Mouse (Mus musculus) CD4-positive helper T cell, adult 2 months (primary cell): ENCODE data around the gene Hoxd11.
A peak's percentile ranks its signal among the peaks of the same experiment; 100 is the strongest.

Experiments used
- DNase-seq: peaks from one replicate; pipeline ENCODE4 v3.0.0-alpha.2; 2012; ENCODE audit warnings: low read depth, missing footprints, low spot score

Hoxd11 gene

DNA sequence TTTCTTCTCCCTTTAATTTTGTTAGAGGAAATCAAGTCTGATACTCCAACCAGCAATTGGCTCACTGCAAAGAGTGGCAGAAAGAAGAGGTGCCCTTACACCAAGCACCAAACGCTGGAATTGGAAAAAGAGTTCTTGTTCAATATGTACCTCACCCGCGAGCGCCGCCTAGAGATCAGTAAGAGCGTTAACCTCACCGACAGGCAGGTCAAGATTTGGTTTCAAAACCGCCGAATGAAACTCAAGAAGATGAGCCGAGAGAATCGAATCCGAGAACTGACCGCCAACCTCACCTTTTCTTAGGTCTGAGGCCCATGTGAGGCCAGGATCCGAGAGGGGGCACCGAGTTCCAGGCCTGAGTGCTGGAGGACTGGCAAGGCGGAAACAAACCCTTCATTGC is 14.7 kb downstream of the Hoxd11 start:
- DNase-seq = no peak

DNA sequence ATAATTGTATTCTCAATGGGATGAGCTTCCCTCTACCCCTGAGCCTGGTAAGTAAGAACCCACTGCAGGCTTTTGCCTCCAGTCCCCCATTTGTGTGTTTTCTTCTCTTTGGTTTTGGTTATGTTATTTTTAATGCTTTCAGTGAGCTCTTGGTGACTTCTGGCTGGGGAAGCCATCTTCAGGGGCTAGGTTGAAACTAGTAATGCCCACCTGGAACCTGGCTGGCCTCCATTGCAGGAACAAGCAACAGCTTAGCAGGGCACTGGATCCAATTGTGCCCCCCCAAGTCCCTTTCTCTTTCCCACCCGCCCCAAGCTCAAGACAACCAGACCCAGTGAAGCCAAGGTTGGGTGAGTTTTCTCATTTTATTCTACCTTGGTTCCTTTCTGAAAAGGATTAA is 16.0 kb downstream of the Hoxd11 start:
- no peak for DNase-seq

DNA sequence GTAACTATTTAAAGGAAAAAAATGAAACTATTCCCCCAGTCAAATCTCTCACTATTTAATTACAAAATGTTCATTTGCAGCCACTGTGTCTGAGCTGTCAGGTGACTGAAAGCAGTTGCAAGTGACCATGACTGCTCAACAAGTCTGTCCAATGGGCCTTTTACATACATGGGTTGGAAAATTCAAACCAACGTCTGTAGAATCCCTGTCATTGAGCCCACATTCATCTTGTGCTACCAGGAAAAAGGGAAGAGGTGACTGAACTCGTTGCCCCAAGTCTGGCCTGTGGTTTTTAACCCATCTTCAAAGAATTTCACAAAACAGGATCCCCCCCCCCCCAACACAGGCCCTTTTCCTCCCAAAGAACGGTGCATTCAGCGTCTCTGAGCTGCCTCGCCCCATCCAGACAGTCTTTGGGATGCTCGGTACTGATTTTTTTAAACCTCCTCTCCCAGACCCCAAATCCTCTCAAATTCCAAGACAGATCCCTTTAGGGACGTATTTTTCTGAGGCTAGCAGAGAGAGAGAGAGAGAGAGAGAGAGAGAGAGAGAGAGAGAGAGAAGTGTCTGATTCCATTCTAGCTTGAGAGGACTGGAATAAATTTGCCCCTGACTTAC is 16.6 kb downstream of the Hoxd11 start:
- DNase-seq = no peak

DNA sequence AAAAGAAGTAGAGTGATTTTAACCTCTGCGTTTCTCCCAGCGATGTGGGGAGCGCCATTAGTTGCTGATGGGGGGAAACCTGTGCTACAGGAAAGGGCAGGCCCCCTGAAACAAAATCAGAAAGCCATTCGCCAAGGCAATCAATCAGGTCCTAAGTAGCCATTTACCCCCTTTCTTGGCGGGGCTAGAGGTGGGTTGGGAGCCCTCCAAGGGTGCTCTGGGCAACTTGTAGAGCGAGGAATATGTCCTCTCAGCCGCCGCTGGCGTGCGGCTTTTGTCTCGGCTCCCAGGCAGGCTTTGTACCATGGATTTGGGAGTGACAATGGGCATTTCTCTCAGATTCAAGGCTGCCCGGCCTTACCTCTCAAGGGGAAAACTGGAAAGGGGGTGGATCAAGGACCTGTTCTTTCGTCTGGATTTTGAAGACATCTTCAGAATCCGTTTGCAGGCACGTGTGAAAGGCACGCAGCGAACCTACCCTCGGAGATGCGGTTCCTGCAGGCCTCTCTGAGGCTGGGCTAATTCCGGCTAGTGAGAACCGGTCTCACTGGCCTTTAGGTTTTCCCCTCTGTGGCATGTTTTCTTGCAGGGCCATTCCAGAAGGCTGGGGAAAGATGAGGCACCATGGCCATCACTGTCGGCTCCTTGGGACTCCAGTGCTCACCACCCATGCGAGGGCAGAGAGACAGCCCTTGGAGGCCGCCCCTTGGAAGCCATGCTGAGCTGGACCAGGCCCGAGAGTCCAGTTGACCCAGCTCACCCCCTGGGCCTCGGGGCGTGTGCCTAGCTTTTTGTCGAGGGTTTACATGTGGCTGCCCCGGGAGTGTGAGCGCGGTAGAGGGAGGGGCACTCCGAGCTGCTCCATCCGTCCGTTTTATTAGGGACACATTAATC is 17.3 kb downstream of the Hoxd11 start:
- DNase-seq = no peak

DNA sequence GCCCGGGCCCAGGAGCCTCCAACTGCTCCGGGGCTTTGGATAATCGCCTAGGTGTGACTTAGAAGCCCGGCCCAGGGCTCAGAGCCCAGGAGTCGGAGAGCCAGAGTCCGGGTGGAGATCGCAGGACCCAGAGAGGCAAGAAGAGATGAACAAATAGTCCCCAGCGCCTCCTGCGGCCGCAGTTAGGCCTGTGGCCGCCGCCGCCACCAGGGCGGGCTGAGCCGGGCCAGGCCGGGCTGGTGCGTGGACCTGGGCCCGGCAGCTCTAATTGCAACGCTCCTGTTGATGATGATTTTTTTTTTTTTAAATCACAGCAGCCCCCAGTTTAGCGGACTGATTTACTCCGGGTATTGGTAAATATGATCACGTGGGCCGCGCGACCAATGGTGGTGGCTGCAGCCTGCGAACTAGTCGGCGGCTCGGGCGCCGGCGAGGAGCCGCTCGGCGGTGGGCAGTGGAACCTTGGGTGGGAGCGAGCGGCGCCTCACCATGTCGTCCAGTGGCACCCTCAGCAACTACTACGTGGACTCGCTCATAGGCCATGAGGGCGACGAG is 18.3 kb downstream of the Hoxd11 start, which contains the start of gene Hoxd9:
Hoxd9 (plus strand) TSS at position 161 of the 555 bp plus-strand sequence.
- no peak for DNase-seq

DNA sequence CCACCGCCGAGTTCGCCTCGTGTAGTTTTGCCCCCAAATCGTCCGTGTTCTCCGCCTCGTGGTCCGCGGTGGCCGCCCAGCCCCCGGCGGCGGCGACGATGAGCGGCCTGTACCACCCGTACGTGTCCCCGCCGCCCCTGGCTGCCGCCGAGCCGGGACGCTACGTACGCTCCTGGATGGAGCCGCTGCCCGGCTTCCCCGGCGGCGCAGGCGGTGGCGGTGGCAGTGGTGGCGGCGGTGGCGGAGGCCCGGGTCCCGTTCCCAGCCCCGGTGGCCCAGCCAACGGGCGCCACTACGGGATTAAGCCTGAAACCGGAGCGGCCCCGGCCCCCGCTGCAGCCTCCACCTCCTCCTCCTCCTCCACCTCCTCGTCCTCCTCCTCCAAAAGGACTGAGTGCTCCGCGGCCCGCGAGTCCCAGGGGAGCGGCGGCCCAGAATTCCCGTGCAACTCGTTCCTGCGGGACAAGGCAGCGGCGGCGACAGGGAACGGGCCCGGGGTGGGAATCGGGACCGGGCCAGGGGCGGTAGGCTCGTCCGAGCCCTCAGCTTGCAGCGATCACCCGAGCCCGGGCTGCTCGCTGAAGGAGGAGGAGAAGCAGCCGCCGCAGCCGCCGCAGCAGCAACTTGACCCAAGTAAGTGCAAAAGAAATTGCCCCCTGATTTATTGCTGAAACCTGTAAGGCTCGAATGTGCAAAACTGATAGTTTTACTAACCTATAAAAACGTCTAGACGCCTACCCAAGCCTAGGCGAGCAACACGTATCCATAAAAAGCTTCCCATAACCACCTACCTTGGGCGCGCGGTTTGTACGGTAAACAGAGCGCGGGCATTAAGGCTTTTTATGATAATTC is 19.1 kb downstream of the Hoxd11 start:
- DNase-seq = no peak

DNA sequence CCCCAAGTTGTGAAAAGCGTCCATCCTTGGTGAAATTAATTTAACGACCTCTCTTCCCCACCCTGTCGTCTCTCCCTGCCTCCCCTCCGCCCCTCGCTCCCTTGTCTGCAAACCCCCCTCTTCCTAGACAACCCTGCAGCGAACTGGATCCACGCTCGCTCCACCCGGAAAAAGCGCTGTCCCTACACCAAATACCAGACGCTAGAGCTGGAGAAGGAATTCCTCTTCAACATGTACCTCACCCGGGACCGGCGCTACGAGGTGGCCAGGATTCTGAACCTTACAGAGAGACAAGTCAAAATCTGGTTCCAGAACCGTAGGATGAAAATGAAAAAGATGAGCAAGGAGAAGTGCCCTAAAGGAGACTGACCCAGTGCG is 19.7 kb downstream of the Hoxd11 start:
- no peak for DNase-seq

DNA sequence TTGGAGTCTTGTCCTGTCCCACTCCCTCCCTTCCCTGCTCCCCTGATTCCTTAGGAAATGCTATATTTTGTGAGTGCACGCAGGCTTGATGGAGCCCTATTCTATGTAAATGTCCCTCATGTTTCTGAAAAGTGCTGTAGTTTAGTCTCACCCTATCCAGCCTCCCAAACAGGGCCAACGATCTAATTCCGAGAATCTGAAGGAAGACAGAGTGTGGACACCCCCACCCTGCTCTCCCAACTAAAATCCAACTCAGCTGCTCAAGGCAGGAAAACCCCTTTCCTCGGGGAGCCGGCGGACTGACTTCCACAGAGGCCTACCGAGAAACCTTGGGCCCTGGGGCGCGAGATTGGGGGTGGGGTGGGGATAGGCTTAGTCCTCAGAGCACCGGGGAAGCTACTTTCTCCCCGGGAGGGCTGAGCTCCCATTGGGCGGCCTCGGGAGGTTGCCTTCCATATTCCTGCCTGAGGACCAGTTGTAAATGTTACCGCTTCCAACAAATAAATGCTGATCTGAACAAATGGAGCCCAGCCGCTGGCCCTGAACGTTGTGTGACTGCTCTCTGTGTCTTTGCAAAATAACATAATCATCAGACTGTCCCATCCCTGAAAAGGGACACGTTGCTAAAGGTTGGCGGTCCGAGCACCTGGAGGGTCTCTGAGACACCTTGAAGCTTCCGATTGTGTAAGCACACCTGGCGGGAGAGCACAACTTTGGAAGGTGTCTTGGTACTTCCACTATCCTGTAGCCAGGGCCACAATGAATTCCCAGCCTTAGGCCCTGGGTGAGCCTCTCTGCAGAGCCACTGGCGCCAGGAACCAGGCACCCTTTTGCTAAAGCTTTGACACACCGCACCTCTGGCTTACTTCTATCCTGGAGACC is 20.5 kb downstream of the Hoxd11 start:
- no peak for DNase-seq

DNA sequence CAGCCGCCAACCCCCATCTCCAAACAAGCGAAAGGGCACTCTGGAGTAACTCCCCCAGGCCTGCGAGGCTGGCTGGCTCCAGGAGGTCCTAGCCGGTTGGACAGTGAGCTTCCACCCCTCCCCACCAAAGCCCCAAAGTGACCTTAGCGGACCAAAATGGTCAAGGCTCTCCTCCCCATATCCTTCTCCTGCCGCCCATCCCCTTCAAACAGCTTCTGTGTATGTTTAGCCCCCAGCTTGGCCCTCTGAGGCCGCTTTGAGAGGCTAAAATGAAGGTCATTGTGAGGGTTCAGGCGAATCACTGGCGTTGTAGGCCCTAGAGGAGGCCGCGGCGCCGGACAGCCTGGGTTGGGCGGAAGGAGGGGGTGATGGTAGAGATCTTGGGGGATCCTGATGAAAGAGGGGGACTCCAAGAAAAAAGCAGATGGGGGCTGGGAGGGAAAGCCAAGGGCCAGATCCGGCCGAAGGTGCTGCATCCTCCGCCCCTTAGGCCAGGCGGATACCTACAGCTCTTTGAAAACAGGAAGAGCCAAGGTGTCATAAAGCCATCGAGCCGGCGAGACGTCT is 21.3 kb downstream of the Hoxd11 start:
- no peak for DNase-seq

DNA sequence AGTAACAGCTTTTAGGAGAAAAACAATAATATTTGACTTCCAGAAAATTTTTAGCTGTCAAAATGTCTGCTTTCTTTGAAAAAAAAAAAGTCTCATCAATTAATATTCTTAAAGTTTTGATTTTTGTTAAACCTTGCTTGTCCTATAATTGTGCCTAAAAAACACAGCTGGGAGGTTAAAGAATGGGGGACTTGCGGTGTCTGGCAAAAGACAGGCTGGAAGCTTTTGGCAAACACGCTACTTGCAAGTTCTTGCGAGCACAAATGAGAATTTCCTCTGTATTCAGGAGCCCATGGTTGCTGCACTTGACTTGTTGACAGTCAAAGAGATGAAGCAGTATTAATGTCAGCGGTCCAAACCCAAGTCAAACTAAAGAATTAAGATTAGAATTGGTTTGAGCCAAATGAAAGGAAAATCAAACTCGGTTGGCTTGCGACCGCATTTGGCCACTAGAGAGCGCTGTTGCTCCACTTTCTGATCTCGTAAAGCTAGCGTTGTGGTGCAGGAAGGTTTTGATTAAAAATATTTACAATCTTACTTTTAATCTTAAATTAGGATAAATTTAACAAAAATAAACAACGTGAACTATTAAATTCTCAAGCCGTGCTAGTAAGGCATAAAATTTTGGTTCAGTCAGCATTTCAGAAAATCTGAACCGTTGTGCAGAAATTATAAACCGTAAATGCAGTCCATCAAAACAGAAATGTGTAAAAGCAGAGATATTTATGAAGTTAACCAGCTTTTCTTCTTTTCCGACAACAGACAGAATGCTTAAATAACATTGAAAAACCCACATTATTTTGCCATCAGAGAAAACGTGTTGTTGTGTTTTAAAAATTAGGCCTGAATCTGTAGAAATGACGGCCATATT is 22.8 kb downstream of the Hoxd11 start:
- peak; percentile 51 for DNase-seq

DNA sequence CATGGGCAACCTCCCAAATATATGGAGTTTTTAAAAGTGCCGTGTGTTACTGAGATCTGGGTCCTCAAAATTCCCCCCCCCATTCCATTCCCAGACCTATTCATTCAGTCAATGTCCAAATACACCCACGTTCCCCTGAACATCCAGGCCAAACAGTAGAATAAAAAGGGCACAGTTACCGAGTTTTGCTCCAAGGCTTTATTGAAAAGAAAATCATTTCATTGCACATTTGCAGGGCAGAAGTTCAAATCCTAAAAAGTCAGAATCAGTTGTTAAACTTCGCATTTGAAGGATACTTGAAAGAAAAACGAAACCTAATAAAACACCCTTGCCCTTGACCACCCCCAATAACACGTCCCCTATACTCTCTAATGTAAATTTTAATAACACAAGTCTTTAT is 23.5 kb downstream of the Hoxd11 start:
- DNase-seq = no peak

DNA sequence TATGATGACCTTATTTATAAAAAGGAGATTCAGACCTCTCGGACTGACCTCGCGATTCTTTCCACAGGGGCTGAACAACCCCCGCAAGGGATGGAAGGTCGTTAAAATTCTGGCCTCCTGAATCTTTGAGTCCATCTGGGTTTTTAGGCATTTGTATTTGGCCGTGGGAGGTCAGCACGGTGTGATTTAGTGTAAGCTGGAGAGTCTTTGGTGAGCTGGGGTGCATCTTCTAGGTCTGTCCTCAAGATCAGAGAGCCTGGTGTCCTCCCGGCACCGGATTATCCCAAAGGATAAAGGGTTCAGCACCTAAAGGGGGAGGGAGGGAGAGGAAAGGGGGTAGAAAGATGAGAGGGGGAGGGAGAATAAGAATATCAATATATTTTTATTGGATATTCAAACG is 24.0 kb downstream of the Hoxd11 start:
- no peak for DNase-seq

DNA sequence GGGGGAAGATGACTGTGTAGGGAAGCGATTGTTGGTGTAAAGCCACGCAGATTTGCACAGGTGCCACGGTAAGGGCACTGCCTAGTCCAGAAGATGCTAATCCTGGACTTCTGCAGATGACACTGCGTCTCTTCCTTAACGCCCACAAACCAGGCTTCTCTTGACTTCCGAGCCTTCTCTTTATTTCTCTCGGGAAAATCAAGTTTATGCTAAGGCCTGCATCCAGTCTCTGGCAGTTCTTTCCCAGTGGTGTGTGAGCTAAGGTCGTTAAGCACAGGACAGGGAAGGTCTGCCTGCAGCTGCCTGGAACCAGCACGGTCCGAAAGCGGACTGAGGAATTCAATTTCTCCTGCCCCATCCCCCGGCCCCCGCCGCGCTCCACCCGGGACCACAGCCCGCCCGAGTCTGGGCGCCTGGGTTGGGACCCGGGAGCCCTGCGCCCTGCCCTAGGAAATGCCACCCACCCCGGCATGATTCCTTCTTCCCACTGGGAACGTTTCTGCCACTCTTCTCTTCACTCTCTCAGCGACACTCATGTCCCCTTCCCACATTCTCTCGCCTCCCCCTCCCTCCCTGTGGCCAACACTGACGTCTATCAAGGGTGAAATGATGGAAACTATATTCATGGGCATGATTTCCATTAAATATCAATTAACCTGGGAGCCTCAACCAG is 24.5 kb downstream of the Hoxd11 start:
- no peak for DNase-seq

DNA sequence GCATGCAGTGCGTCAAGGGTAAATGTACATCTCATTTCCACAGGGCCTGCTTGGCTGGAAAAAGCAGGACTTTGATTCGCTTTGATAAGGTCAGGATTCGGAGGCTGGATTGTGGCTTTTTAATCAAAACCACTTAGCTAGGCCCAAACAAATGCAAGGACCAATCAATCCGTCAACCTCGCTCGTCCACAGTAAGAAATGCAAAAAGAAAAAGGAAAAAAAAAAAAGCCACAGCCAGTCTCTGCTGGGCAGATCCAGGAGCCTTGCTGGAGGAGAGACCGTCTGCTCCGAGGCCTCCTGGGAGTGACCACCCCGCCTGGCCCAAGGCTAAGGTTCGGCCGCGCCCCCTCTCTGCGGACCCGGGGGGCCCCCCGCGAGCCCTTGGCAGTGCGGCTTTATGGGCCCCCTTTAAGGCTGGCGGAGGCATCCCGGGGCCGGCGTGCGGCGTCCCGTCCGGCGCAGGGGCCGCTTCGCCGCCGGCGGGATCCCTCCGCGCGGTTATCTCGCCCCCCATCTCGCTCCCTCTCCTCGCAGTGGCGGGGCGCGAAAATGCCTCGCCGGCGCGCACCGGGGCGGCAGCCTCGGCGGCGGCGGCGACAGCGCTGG is 25.1 kb downstream of the Hoxd11 start, which contains the start of gene Hoxd8:
Hoxd8 (plus strand) TSS at position 223 of the 606 bp plus-strand sequence.
- DNase-seq = no peak

DNA sequence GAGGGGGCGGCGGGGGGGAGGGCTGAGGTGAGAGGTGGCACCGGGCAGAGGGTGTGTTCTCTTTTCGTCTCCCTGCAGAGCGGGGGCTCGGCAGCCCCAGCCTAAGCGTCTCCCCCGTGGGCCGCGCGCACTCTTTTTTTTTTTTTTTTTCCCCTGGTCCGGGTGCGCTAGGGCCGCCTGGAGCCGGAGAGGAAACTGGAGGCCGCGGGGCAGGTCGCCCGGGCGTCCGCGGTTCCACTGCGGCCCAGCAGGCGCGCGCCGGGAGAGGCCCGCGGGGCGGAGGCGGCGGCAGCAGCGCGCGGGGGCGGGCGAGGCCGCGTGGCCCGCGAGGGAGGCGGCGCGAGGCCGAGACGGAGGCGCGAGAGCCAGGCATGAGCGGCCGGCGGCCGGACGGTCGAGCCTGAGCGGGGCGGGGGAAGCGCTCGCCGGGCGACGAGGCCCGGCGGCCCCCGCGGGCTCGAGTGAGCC is 25.7 kb downstream of the Hoxd11 start:
- DNase-seq = no peak

DNA sequence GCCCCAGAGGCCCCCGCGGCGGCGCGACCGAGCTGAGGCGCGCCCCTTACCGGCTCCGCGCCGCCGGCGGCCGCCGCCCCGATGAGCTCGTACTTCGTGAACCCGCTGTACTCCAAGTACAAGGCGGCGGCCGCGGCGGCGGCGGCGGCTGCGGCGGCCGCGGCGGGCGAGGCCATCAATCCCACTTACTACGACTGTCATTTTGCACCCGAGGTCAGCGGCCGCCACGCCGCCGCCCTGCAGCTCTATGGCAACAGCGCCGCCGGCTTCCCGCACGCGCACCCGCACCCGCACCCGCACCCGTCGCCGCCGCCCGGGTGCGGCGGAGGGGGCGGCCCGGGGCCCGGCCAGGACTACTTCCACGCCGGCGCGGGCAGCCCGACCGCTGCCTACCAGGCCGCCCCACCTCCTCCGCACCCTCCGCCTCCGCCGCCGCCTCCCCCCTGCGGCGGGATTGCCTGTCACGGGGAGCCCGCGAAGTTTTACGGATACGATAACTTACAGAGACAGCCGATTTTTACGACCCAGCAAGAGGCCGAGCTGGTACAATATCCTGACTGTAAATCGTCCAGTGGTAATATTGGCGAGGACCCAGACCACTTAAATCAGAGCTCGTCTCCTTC is 26.2 kb downstream of the Hoxd11 start:
- DNase-seq = peak; percentile 27

DNA sequence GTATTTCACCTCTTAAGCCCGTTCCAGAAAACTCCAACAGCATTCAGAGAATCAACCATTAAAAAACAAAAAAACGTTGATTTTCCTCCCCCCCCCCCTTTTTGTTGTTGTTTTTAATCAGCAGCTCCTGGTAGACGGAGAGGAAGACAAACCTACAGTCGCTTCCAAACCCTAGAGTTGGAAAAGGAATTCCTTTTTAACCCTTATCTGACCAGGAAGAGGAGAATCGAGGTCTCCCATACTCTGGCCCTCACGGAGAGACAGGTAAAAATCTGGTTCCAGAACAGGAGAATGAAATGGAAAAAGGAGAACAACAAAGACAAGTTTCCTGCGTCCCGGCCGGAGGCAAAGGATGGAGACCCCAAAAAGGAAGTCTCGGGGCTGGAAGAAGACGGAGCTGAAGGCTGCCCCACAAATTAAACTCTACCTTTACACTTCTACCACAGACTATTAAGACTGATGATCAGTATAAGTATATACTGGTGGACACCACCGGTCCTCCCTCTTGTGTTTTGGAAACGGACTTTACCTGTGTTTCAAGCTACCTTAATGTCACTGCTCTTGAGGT is 27.1 kb downstream of the Hoxd11 start:
- no peak for DNase-seq

DNA sequence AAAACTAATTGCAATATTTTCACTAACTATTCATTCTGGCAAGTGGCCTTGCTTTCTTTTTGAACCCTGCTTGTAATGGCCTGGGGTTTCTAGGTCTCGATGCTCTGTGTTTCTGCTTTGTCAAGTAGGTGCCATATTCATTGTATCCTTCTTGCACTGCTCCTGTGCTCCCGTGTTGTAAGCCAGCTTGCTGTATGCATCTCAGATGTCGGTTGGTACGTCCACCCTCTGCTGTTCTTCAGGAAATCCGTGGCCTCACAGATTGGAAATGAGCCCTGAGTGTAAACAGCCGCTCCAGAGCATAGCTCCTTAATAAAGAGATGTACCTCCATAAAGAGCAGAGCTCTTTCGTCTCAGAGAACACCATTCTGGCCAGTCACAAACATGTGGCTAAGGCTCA is 28.2 kb downstream of the Hoxd11 start:
- DNase-seq = no peak
